8 mouse cellular contexts compared by ENCODE assay signal in the genomic region with DNA sequence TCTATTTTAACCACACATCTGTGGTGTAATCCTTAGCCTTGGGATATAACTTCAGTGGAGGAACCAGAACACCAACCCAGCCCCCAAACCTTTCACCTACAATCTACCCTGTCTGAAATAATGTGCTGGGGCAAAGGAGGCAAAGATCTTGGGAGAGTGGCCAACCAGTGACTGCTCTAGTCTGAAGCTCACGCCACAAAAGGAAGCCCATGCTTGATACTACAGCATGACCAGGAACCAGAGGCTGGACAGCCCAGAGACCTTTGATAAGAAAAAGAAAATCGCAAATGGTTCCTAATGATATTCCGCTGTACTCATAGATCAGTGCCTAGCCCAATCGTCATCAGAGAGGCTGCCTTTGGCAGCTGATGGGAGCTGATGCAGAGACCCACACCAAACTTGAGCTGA. TPM values are rescaled to one million over a fixed set of nuclear protein-coding genes. Genes with fewer than 3 reads are reported as not detected.
DNase-seq lines count a peak whose midpoint lies in the region; ATAC-seq and TF ChIP-seq lines count a peak whose summit lies in the region.

No protein-coding gene starts in this region.

- H3K9ac ChIP-seq in forebrain, embryonic 12.5 days = 0 out of 2 replicates have a peak overlapping the region, but pooled peaks have one; percentile 81
- H3K9ac ChIP-seq in forebrain, embryonic 13.5 days = no peak overlapping the region
- H3K9ac ChIP-seq in hindbrain, embryonic 14.5 days = peak overlapping the region; percentile 89
- H3K9ac ChIP-seq in liver, embryonic 15.5 days = peak overlapping the region; percentile 77
- no peak overlapping the region for H3K9ac ChIP-seq in stomach, embryonic 14.5 days (replicated peaks; ENCODE audit: low read depth, low read length)

- peaks cover 10% of the 10 kb centered on the region; the same call in 1 of the 2 replicates for H3K4me1 ChIP-seq in forebrain, embryonic 12.5 days
- peaks cover 10% of the 10 kb centered on the region for H3K4me1 ChIP-seq in forebrain, embryonic 13.5 days
- no peaks in the 10 kb centered on the region for H3K4me1 ChIP-seq in cortical plate, adult 2 months (ENCODE audit: control insufficient read depth, insufficient read depth, low read length)
- peaks cover 16% of the 10 kb centered on the region for H3K4me1 ChIP-seq in hindbrain, embryonic 14.5 days (replicated peaks; ENCODE audit: control insufficient read depth, insufficient read depth, low read length)
- peaks cover 65% of the 10 kb centered on the region for H3K4me1 ChIP-seq in liver, embryonic 15.5 days (replicated peaks)
- peaks cover 9% of the 10 kb centered on the region for H3K4me1 ChIP-seq in stomach, embryonic 14.5 days (ENCODE audit: control insufficient read depth, insufficient read depth, low read length)

- no peak for TF ChIP-seq CTCF in cortical plate, adult 2 months (IDR thresholded peaks at IDR 0.05; ENCODE audit: extremely low read depth, insufficient read depth, low read length)

- TF ChIP-seq POLR2A in cortical plate, adult 2 months (IDR thresholded peaks at IDR 0.05; ENCODE audit: extremely low read depth, insufficient read depth, low read length) = no peak

- 92% methylated on average over 4 of the region's 4 CpGs for WGBS in forebrain, embryonic 12.5 days
- WGBS in forebrain, embryonic 13.5 days = 92% methylated on average over 4 of the region's 4 CpGs
- WGBS in hindbrain, embryonic 14.5 days = 87% methylated on average over 4 of the region's 4 CpGs
- WGBS in liver, embryonic 15.5 days (ENCODE audit: insufficient replicate concordance) = 26% methylated on average over 4 of the region's 4 CpGs
- 77% methylated on average over 4 of the region's 4 CpGs for WGBS in stomach, embryonic 14.5 days

- H3K27ac ChIP-seq in forebrain, embryonic 12.5 days = no peak overlapping the region
- no peak overlapping the region for H3K27ac ChIP-seq in forebrain, embryonic 13.5 days
- H3K27ac ChIP-seq in cortical plate, adult 2 months (ENCODE audit: insufficient read depth, low read length) = 0 out of 2 replicates have a peak overlapping the region, but pooled peaks have one; percentile 23
- no peak overlapping the region for H3K27ac ChIP-seq in hindbrain, embryonic 14.5 days
- H3K27ac ChIP-seq in liver, embryonic 15.5 days (replicated peaks) = peak overlapping the region; percentile 95
- H3K27ac ChIP-seq in stomach, embryonic 14.5 days (ENCODE audit: low read length) = peak overlapping the region; percentile 89; the same call in 1 of the 2 replicates

- ATAC-seq in forebrain, embryonic 12.5 days (ENCODE audit: low FRiP score) = no peak
- no peak for ATAC-seq in forebrain, embryonic 13.5 days
- no peak for ATAC-seq in hindbrain, embryonic 14.5 days (ENCODE audit: low FRiP score)
- peak; percentile 39 for ATAC-seq in liver, embryonic 15.5 days (ENCODE audit: insufficient read depth)
- no peak for ATAC-seq in stomach, embryonic 14.5 days (ENCODE audit: insufficient number of reproducible peaks, insufficient read depth, low FRiP score, low read depth)

- no peak overlapping the region; the same call in 1 of the 2 replicates for H3K4me2 ChIP-seq in forebrain, embryonic 12.5 days
- H3K4me2 ChIP-seq in forebrain, embryonic 13.5 days = no peak overlapping the region
- peak overlapping the region; percentile 66 for H3K4me2 ChIP-seq in hindbrain, embryonic 14.5 days (replicated peaks)
- peak overlapping the region; percentile 81 for H3K4me2 ChIP-seq in liver, embryonic 15.5 days
- peak overlapping the region; percentile 44; the same call in 1 of the 2 replicates for H3K4me2 ChIP-seq in stomach, embryonic 14.5 days (replicated peaks; ENCODE audit: low read depth, low read length)

- no peak for DNase-seq in hindbrain, embryonic 14.5 days (ENCODE audit: low spot score)
- no peak for DNase-seq in thymus, adult 18-20 months
- no peak for DNase-seq in layer of hippocampus, adult 18-20 months (ENCODE audit: low spot score in 2 of 2)

- H3K9me3 ChIP-seq in forebrain, embryonic 12.5 days = no peaks in the 10 kb centered on the region
- H3K9me3 ChIP-seq in forebrain, embryonic 13.5 days (replicated peaks) = no peaks in the 10 kb centered on the region
- no peaks in the 10 kb centered on the region for H3K9me3 ChIP-seq in hindbrain, embryonic 14.5 days (ENCODE audit: control insufficient read depth, low read length)
- no peaks in the 10 kb centered on the region for H3K9me3 ChIP-seq in liver, embryonic 15.5 days (replicated peaks)
- no peaks in the 10 kb centered on the region for H3K9me3 ChIP-seq in stomach, embryonic 14.5 days (ENCODE audit: control insufficient read depth, low read depth, low read length)

- no peak overlapping the region for H3K4me3 ChIP-seq in forebrain, embryonic 12.5 days (replicated peaks)
- no peak overlapping the region for H3K4me3 ChIP-seq in forebrain, embryonic 13.5 days
- peak overlapping the region; percentile 47; the same call in 1 of the 2 replicates for H3K4me3 ChIP-seq in cortical plate, adult 2 months (ENCODE audit: insufficient read depth, low read length)
- H3K4me3 ChIP-seq in hindbrain, embryonic 14.5 days (replicated peaks; ENCODE audit: low read length) = no peak overlapping the region
- H3K4me3 ChIP-seq in liver, embryonic 15.5 days (replicated peaks) = peak overlapping the region; percentile 86
- H3K4me3 ChIP-seq in stomach, embryonic 14.5 days (ENCODE audit: low read depth, low read length) = no peak overlapping the region

- H3K27me3 ChIP-seq in forebrain, embryonic 12.5 days = no peaks in the 10 kb centered on the region
- no peaks in the 10 kb centered on the region for H3K27me3 ChIP-seq in forebrain, embryonic 13.5 days
- H3K27me3 ChIP-seq in hindbrain, embryonic 14.5 days (ENCODE audit: control insufficient read depth, insufficient read depth, low read length) = no peaks in the 10 kb centered on the region
- H3K27me3 ChIP-seq in liver, embryonic 15.5 days = no peaks in the 10 kb centered on the region
- H3K27me3 ChIP-seq in stomach, embryonic 14.5 days (ENCODE audit: control insufficient read depth, insufficient read depth, low read length) = no peaks in the 10 kb centered on the region

- H3K36me3 ChIP-seq in forebrain, embryonic 12.5 days (replicated peaks) = no peaks in the 10 kb centered on the region
- no peaks in the 10 kb centered on the region for H3K36me3 ChIP-seq in forebrain, embryonic 13.5 days (ENCODE audit: poor library complexity, severe bottlenecking)
- H3K36me3 ChIP-seq in hindbrain, embryonic 14.5 days (replicated peaks; ENCODE audit: control insufficient read depth, insufficient read depth) = no peaks in the 10 kb centered on the region
- no peaks in the 10 kb centered on the region for H3K36me3 ChIP-seq in liver, embryonic 15.5 days (replicated peaks)
- H3K36me3 ChIP-seq in stomach, embryonic 14.5 days (ENCODE audit: control insufficient read depth, insufficient read depth, low read length) = no peaks in the 10 kb centered on the region

RNA-seq across cellular contexts. Expression of a gene that starts 9.4 kb away (rescaled TPM):
- 16.1 and 20.7 TPM in 2 replicates for polyA plus RNA-seq in forebrain, embryonic 12.5 days (2016; fragmentation: Nextera tagmentation; extraction: Ambion mirVana)
- polyA plus RNA-seq in forebrain, embryonic 13.5 days (2015; fragmentation: Nextera tagmentation; extraction: Ambion mirVana) = 14.5 and 16.2 TPM in 2 replicates
- polyA plus RNA-seq in cortical plate, adult 2 months (2012; rRNA removed) = 64.9 and 70.5 TPM in 2 replicates
- polyA plus RNA-seq in hindbrain, embryonic 14.5 days (2014; fragmentation: Nextera tagmentation; extraction: Ambion mirVana) = 48.8 and 56.7 TPM in 2 replicates
- 17.8 and 22.2 TPM in 2 replicates for polyA plus RNA-seq in liver, embryonic 15.5 days (2015; fragmentation: Nextera tagmentation; extraction: Ambion mirVana)
- polyA plus RNA-seq in stomach, embryonic 14.5 days (2014; fragmentation: Nextera tagmentation; extraction: Ambion mirVana) = 23.6 and 30.1 TPM in 2 replicates
- total RNA-seq in layer of hippocampus, adult 18-20 months (2021) = 10 to 100 TPM; 51.0 to 53.3 TPM

Comparison
In these comparisons a context has a peak if more than half of its experiments do, and no peak if none do; other contexts are left out.
1. H3K9ac ChIP-seq: peak in forebrain, embryonic 12.5 days (single experiment), hindbrain, embryonic 14.5 days (single experiment) and liver, embryonic 15.5 days (single experiment); none in forebrain, embryonic 13.5 days (single experiment) and stomach, embryonic 14.5 days (single experiment).
2. H3K27ac ChIP-seq: peak in cortical plate, adult 2 months (single experiment), liver, embryonic 15.5 days (single experiment) and stomach, embryonic 14.5 days (single experiment); none in forebrain, embryonic 12.5 days (single experiment), forebrain, embryonic 13.5 days (single experiment) and hindbrain, embryonic 14.5 days (single experiment).
3. H3K4me2 ChIP-seq: peak in hindbrain, embryonic 14.5 days (single experiment), liver, embryonic 15.5 days (single experiment) and stomach, embryonic 14.5 days (single experiment); none in forebrain, embryonic 12.5 days (single experiment) and forebrain, embryonic 13.5 days (single experiment).
4. H3K4me3 ChIP-seq: peak in cortical plate, adult 2 months (single experiment) and liver, embryonic 15.5 days (single experiment); none in forebrain, embryonic 12.5 days (single experiment), forebrain, embryonic 13.5 days (single experiment), hindbrain, embryonic 14.5 days (single experiment) and stomach, embryonic 14.5 days (single experiment).